Mouse (Mus musculus): ENCODE measurements around the gene Gm281. TPM values are rescaled to one million over a fixed set of nuclear protein-coding genes. Genes with fewer than 3 reads are reported as not detected.

Gene Gm281
- polyA plus RNA-seq, 1 experiment from 2014 or later = not detected

- H3K36me3 ChIP-seq = no peaks in the 10 kb centered on the region
- H3K9me3 ChIP-seq = peaks cover 13% of the 10 kb centered on the region
- peak overlapping the region; percentile 58 for H3K4me3 ChIP-seq
- H3K4me1 ChIP-seq = peaks cover 9% of the 10 kb centered on the region; the same call in 1 of the 2 replicates
- H3K4me2 ChIP-seq = peak overlapping the region; percentile 87
- no peak overlapping the region for H3K27ac ChIP-seq (replicated peaks)
- WGBS = 16% methylated on average over 27 of the region's 31 CpGs
- ATAC-seq (ENCODE audit: extremely low read depth, insufficient number of reproducible peaks, low FRiP score, low TSS enrichment) = no peak
- no peaks in the 10 kb centered on the region for H3K27me3 ChIP-seq (replicated peaks)
- peak overlapping the region; percentile 79 for H3K9ac ChIP-seq
Observed at GRCm38 (mm10) chr14:13933290-13934051, 19.2 kb upstream of the Gm281 start.

GRCm38 (mm10) chr14:13917630-13918029 lies 3.4 kb upstream of the Gm281 start:
- Histone ChIP-seq H3K4me2 (no peak overlapping the region), H3K9ac (no peak overlapping the region), H3K9me3 (no peaks in the 10 kb centered on the region), H3K27ac (replicated peaks) (no peak overlapping the region), H3K36me3 (no peaks in the 10 kb centered on the region), H3K4me3 (no peak overlapping the region), H3K27me3 (replicated peaks) (no peaks in the 10 kb centered on the region), H3K4me1 (no peaks in the 10 kb centered on the region)
- 33% methylated on average over 3 of the region's 3 CpGs for WGBS
- ATAC-seq (ENCODE audit: extremely low read depth, insufficient number of reproducible peaks, low FRiP score, low TSS enrichment) = no peak

GRCm38 (mm10) chr14:13917208-13917607 lies 2.9 kb upstream of the Gm281 start:
- no peaks in the 10 kb centered on the region for H3K9me3 ChIP-seq
- no peak overlapping the region for H3K4me2 ChIP-seq
- WGBS = 80% methylated on average over 10 of the region's 10 CpGs
- H3K4me1 ChIP-seq = no peaks in the 10 kb centered on the region
- no peak overlapping the region for H3K4me3 ChIP-seq
- ATAC-seq (ENCODE audit: extremely low read depth, insufficient number of reproducible peaks, low FRiP score, low TSS enrichment) = no peak
- no peak overlapping the region for H3K27ac ChIP-seq (replicated peaks)
- no peak overlapping the region for H3K9ac ChIP-seq
- no peaks in the 10 kb centered on the region for H3K27me3 ChIP-seq (replicated peaks)
- H3K36me3 ChIP-seq = no peaks in the 10 kb centered on the region

- no peaks in the 10 kb centered on the region for H3K36me3 ChIP-seq
- no peak for ATAC-seq (ENCODE audit: extremely low read depth, insufficient number of reproducible peaks, low FRiP score, low TSS enrichment)
- H3K4me2 ChIP-seq = no peak overlapping the region
- no peak overlapping the region for H3K27ac ChIP-seq (replicated peaks)
- H3K4me3 ChIP-seq = no peak overlapping the region
- H3K9ac ChIP-seq = no peak overlapping the region
- H3K27me3 ChIP-seq (replicated peaks) = no peaks in the 10 kb centered on the region
- no peaks in the 10 kb centered on the region for H3K4me1 ChIP-seq
- 66% methylated on average over 4 of the region's 4 CpGs for WGBS
- H3K9me3 ChIP-seq = no peaks in the 10 kb centered on the region
Observed at GRCm38 (mm10) chr14:13915207-13915606, 929 bp upstream of the Gm281 start.

GRCm38 (mm10) chr14:13910148-13910547 lies 4.1 kb downstream of the Gm281 start:
- no peak overlapping the region for H3K4me3 ChIP-seq
- 73% methylated on average over 2 of the region's 2 CpGs for WGBS
- no peak overlapping the region for H3K4me2 ChIP-seq
- no peak overlapping the region for H3K9ac ChIP-seq
- no peaks in the 10 kb centered on the region for H3K9me3 ChIP-seq
- no peaks in the 10 kb centered on the region for H3K4me1 ChIP-seq
- H3K27ac ChIP-seq (replicated peaks) = no peak overlapping the region
- no peaks in the 10 kb centered on the region for H3K27me3 ChIP-seq (replicated peaks)
- no peak for ATAC-seq (ENCODE audit: extremely low read depth, insufficient number of reproducible peaks, low FRiP score, low TSS enrichment)
- H3K36me3 ChIP-seq = no peaks in the 10 kb centered on the region

- Histone ChIP-seq H3K4me1 (no peaks in the 10 kb centered on the region), H3K9me3 (no peaks in the 10 kb centered on the region), H3K4me3 (no peak overlapping the region), H3K4me2 (no peak overlapping the region), H3K27ac (replicated peaks) (no peak overlapping the region), H3K27me3 (replicated peaks) (no peaks in the 10 kb centered on the region), H3K9ac (no peak overlapping the region), H3K36me3 (no peaks in the 10 kb centered on the region)
- no peak for ATAC-seq (ENCODE audit: extremely low read depth, insufficient number of reproducible peaks, low FRiP score, low TSS enrichment)
- WGBS = 79% methylated on average over 7 of the region's 7 CpGs
Observed at GRCm38 (mm10) chr14:13907145-13907544, 7.1 kb downstream of the Gm281 start.

- Histone ChIP-seq H3K9ac (no peak overlapping the region), H3K4me1 (no peaks in the 10 kb centered on the region), H3K27me3 (replicated peaks) (no peaks in the 10 kb centered on the region), H3K4me3 (no peak overlapping the region), H3K36me3 (no peaks in the 10 kb centered on the region), H3K9me3 (no peaks in the 10 kb centered on the region), H3K4me2 (no peak overlapping the region), H3K27ac (replicated peaks) (no peak overlapping the region)
- 71% methylated on average over 1 of the region's 1 CpGs for WGBS
- no peak for ATAC-seq (ENCODE audit: extremely low read depth, insufficient number of reproducible peaks, low FRiP score, low TSS enrichment)
Observed at GRCm38 (mm10) chr14:13906461-13906860, 7.8 kb downstream of the Gm281 start.

- H3K9me3 ChIP-seq = no peaks in the 10 kb centered on the region
- no peak overlapping the region for H3K27ac ChIP-seq (replicated peaks)
- no peak for ATAC-seq (ENCODE audit: extremely low read depth, insufficient number of reproducible peaks, low FRiP score, low TSS enrichment)
- H3K9ac ChIP-seq = peak overlapping the region; percentile 80
- WGBS = 1% methylated on average over 22 of the region's 22 CpGs
- no peaks in the 10 kb centered on the region for H3K4me1 ChIP-seq
- H3K27me3 ChIP-seq (replicated peaks) = peaks cover 12% of the 10 kb centered on the region
- no peaks in the 10 kb centered on the region for H3K36me3 ChIP-seq
- peak overlapping the region; percentile 65 for H3K4me3 ChIP-seq
- peak overlapping the region; percentile 88 for H3K4me2 ChIP-seq
Observed at GRCm38 (mm10) chr14:13901611-13902067, 12.6 kb downstream of the Gm281 start.

GRCm38 (mm10) chr14:13895198-13895597 lies 19.1 kb downstream of the Gm281 start:
- Histone ChIP-seq H3K4me1 (no peaks in the 10 kb centered on the region), H3K4me2 (no peak overlapping the region), H3K36me3 (no peaks in the 10 kb centered on the region), H3K27me3 (replicated peaks) (peaks cover under 1% of the 10 kb centered on the region; the same call in 1 of the 2 replicates), H3K9me3 (no peaks in the 10 kb centered on the region), H3K27ac (replicated peaks) (no peak overlapping the region), H3K9ac (no peak overlapping the region), H3K4me3 (no peak overlapping the region)
- no peak for ATAC-seq (ENCODE audit: extremely low read depth, insufficient number of reproducible peaks, low FRiP score, low TSS enrichment)

- H3K36me3 ChIP-seq = no peaks in the 10 kb centered on the region
- no peaks in the 10 kb centered on the region for H3K4me1 ChIP-seq
- no peak for ATAC-seq (ENCODE audit: extremely low read depth, insufficient number of reproducible peaks, low FRiP score, low TSS enrichment)
- no peak overlapping the region for H3K4me3 ChIP-seq
- H3K9ac ChIP-seq = no peak overlapping the region
- no peaks in the 10 kb centered on the region for H3K27me3 ChIP-seq (replicated peaks)
- H3K9me3 ChIP-seq = no peaks in the 10 kb centered on the region
- H3K27ac ChIP-seq (replicated peaks) = no peak overlapping the region
- 70% methylated on average over 3 of the region's 3 CpGs for WGBS
- H3K4me2 ChIP-seq = no peak overlapping the region
Observed at GRCm38 (mm10) chr14:13893748-13894147, 20.5 kb downstream of the Gm281 start.

- Histone ChIP-seq H3K4me2 (no peak overlapping the region), H3K36me3 (no peaks in the 10 kb centered on the region), H3K9me3 (no peaks in the 10 kb centered on the region), H3K27me3 (replicated peaks) (no peaks in the 10 kb centered on the region), H3K4me3 (no peak overlapping the region), H3K27ac (replicated peaks) (no peak overlapping the region), H3K4me1 (no peaks in the 10 kb centered on the region), H3K9ac (no peak overlapping the region)
- no peak for ATAC-seq (ENCODE audit: extremely low read depth, insufficient number of reproducible peaks, low FRiP score, low TSS enrichment)
Observed at GRCm38 (mm10) chr14:13861416-13861815, 52.9 kb downstream of the Gm281 start.

GRCm38 (mm10) chr14:13812801-13813479 lies 101.3 kb downstream of the Gm281 start:
- H3K36me3 ChIP-seq = no peaks in the 10 kb centered on the region
- H3K4me3 ChIP-seq = no peak overlapping the region
- no peak overlapping the region for H3K27ac ChIP-seq (replicated peaks)
- no peaks in the 10 kb centered on the region for H3K9me3 ChIP-seq
- no peak for ATAC-seq (ENCODE audit: extremely low read depth, insufficient number of reproducible peaks, low FRiP score, low TSS enrichment)
- no peak overlapping the region for H3K4me2 ChIP-seq
- H3K9ac ChIP-seq = no peak overlapping the region
- no peaks in the 10 kb centered on the region for H3K4me1 ChIP-seq
- H3K27me3 ChIP-seq (replicated peaks) = no peaks in the 10 kb centered on the region
- 84% methylated on average over 3 of the region's 3 CpGs for WGBS

Data from heart, embryonic 13.5 days (tissue).